In genomic region chr11:8496686-8497085, GRCm38 (mm10) we compare ENCODE assay signal across 8 mouse cellular contexts.
DNase-seq lines count a peak whose midpoint lies in the region; ATAC-seq and TF ChIP-seq lines count a peak whose summit lies in the region.

No protein-coding gene starts in this region.

- H3K4me1 ChIP-seq in forebrain, embryonic 10.5 days: no peaks in the 10 kb centered on the region
- H3K4me1 ChIP-seq in forebrain, embryonic 15.5 days: peaks cover 15% of the 10 kb centered on the region; the same call in 1 of the 2 replicates
- peaks cover 59% of the 10 kb centered on the region for H3K4me1 ChIP-seq in heart, postnatal 0 days (ENCODE audit: control insufficient read depth, insufficient read depth)
- H3K4me1 ChIP-seq in limb, embryonic 14.5 days (ENCODE audit: control insufficient read depth, insufficient read depth, low read length): peaks cover 11% of the 10 kb centered on the region
- H3K4me1 ChIP-seq in thymus, adult 2 months (replicated peaks; ENCODE audit: control insufficient read depth, insufficient read depth, low read length): no peaks in the 10 kb centered on the region; the same call in 1 of the 2 replicates

- 84% methylated on average over 5 of the region's 5 CpGs for WGBS in forebrain, embryonic 10.5 days
- WGBS in forebrain, embryonic 15.5 days: 66% methylated on average over 5 of the region's 5 CpGs
- 18% methylated on average over 5 of the region's 5 CpGs for WGBS in heart, postnatal 0 days
- 27% methylated on average over 5 of the region's 5 CpGs for WGBS in limb, embryonic 14.5 days
- 91% methylated on average over 5 of the region's 5 CpGs for WGBS in thymus, adult 2 months

- no peak for TF ChIP-seq POLR2A in limb, embryonic 14.5 days (IDR thresholded peaks at IDR 0.05; ENCODE audit: borderline replicate concordance, extremely low read depth, insufficient read depth, insufficient read length)
- TF ChIP-seq POLR2A in thymus, adult 2 months (IDR thresholded peaks at IDR 0.05; ENCODE audit: control insufficient read depth, extremely low read depth, insufficient read depth, low read length, poor library complexity): no peak

- H3K4me3 ChIP-seq in forebrain, embryonic 10.5 days: no peak overlapping the region
- no peak overlapping the region for H3K4me3 ChIP-seq in forebrain, embryonic 15.5 days
- no peak overlapping the region for H3K4me3 ChIP-seq in heart, postnatal 0 days (ENCODE audit: low read depth, low read length)
- H3K4me3 ChIP-seq in limb, embryonic 14.5 days (replicated peaks; ENCODE audit: low read length): no peak overlapping the region
- H3K4me3 ChIP-seq in thymus, adult 2 months (ENCODE audit: control insufficient read depth, insufficient read depth, low read length): no peak overlapping the region

- H3K36me3 ChIP-seq in forebrain, embryonic 10.5 days (replicated peaks): peaks cover 22% of the 10 kb centered on the region
- H3K36me3 ChIP-seq in forebrain, embryonic 15.5 days: no peaks in the 10 kb centered on the region
- peaks cover 15% of the 10 kb centered on the region for H3K36me3 ChIP-seq in heart, postnatal 0 days (replicated peaks; ENCODE audit: control insufficient read depth, insufficient read depth, low read length)
- H3K36me3 ChIP-seq in limb, embryonic 14.5 days (ENCODE audit: control insufficient read depth, insufficient read depth, low read length): peaks cover 59% of the 10 kb centered on the region
- 0 out of 2 replicates have a peak, but pooled peaks cover 6% of the 10 kb centered on the region for H3K36me3 ChIP-seq in thymus, adult 2 months (ENCODE audit: control insufficient read depth, insufficient read depth, low read length)

- no peak overlapping the region for H3K4me2 ChIP-seq in forebrain, embryonic 15.5 days (replicated peaks)
- peak overlapping the region; percentile 5; the same call in 1 of the 2 replicates for H3K4me2 ChIP-seq in heart, postnatal 0 days (ENCODE audit: low read depth, low read length)
- no peak overlapping the region for H3K4me2 ChIP-seq in limb, embryonic 14.5 days (replicated peaks; ENCODE audit: low read depth, low read length, severe bottlenecking)

- ATAC-seq in forebrain, embryonic 15.5 days (replicated peaks): no peak
- no peak for ATAC-seq in heart, postnatal 0 days (ENCODE audit: insufficient read depth, low read depth)
- peak; percentile 68; the same call in 1 of the 2 replicates for ATAC-seq in limb, embryonic 14.5 days (ENCODE audit: low FRiP score, low read depth)

- H3K9ac ChIP-seq in forebrain, embryonic 15.5 days (replicated peaks): no peak overlapping the region
- H3K9ac ChIP-seq in heart, postnatal 0 days (replicated peaks; ENCODE audit: low read depth, low read length): no peak overlapping the region
- no peak overlapping the region for H3K9ac ChIP-seq in limb, embryonic 14.5 days (ENCODE audit: low read depth, low read length, severe bottlenecking)

- no peak for TF ChIP-seq EP300 in heart, postnatal 0 days (IDR thresholded peaks at IDR 0.05; ENCODE audit: low read depth)

- DNase-seq in forebrain, embryonic 10.5 days (ENCODE audit: extremely low spot score, low spot score): no peak
- peak; percentile 26 for DNase-seq in right cerebral cortex, postnatal 4 days
- DNase-seq in right cerebral cortex, postnatal 25 days: no peak
- DNase-seq in heart, postnatal 0 days (ENCODE audit: low spot score): peak; percentile 65
- peak; percentile 66 for DNase-seq in limb, embryonic 14.5 days (ENCODE audit: low spot score)
- peak; percentile 77 for DNase-seq in testis, postnatal 14 days (ENCODE audit: low spot score)
- DNase-seq in thymus, adult 2 months: no peak

- H3K27me3 ChIP-seq in forebrain, embryonic 10.5 days (ENCODE audit: poor library complexity, severe bottlenecking): no peaks in the 10 kb centered on the region
- no peaks in the 10 kb centered on the region for H3K27me3 ChIP-seq in forebrain, embryonic 15.5 days
- H3K27me3 ChIP-seq in heart, postnatal 0 days (ENCODE audit: control insufficient read depth, insufficient read depth, low read length): no peaks in the 10 kb centered on the region
- no peaks in the 10 kb centered on the region for H3K27me3 ChIP-seq in limb, embryonic 14.5 days (ENCODE audit: control insufficient read depth, insufficient read depth, low read length)
- H3K27me3 ChIP-seq in thymus, adult 2 months (ENCODE audit: control insufficient read depth, insufficient read depth, low read length): no peaks in the 10 kb centered on the region

- 0 out of 2 replicates have a peak overlapping the region, but pooled peaks have one; percentile 40 for H3K27ac ChIP-seq in forebrain, embryonic 10.5 days
- no peak overlapping the region for H3K27ac ChIP-seq in forebrain, embryonic 15.5 days (replicated peaks)
- H3K27ac ChIP-seq in heart, postnatal 0 days (ENCODE audit: low read depth): peak overlapping the region; percentile 52
- H3K27ac ChIP-seq in limb, embryonic 14.5 days (replicated peaks; ENCODE audit: low read depth, low read length): peak overlapping the region; percentile 15
- no peak overlapping the region for H3K27ac ChIP-seq in thymus, adult 2 months (ENCODE audit: control insufficient read depth, insufficient read depth, low read length)

- no peaks in the 10 kb centered on the region for H3K9me3 ChIP-seq in forebrain, embryonic 10.5 days
- no peaks in the 10 kb centered on the region for H3K9me3 ChIP-seq in forebrain, embryonic 15.5 days
- H3K9me3 ChIP-seq in heart, postnatal 0 days (replicated peaks; ENCODE audit: control insufficient read depth, low read length): no peaks in the 10 kb centered on the region
- no peaks in the 10 kb centered on the region for H3K9me3 ChIP-seq in limb, embryonic 14.5 days (ENCODE audit: control insufficient read depth, low read length)

- TF ChIP-seq CTCF in heart, postnatal 0 days (IDR thresholded peaks at IDR 0.05; ENCODE audit: low read depth): 0 out of 2 replicates have a peak, but pooled peaks have one; percentile 12
- no peak for TF ChIP-seq CTCF in thymus, adult 2 months (IDR thresholded peaks at IDR 0.05; ENCODE audit: borderline replicate concordance, control insufficient read depth, extremely low read depth, insufficient read depth, low read length, poor library complexity)

Comparison
In these comparisons a context has a peak if more than half of its experiments do, and no peak if none do; other contexts are left out.
1. DNase-seq: peak in right cerebral cortex, postnatal 4 days (single experiment), heart, postnatal 0 days (single experiment), limb, embryonic 14.5 days (single experiment) and testis, postnatal 14 days (single experiment); none in forebrain, embryonic 10.5 days (single experiment), right cerebral cortex, postnatal 25 days (single experiment) and thymus, adult 2 months (single experiment).
2. H3K27ac ChIP-seq: peak in forebrain, embryonic 10.5 days (single experiment), heart, postnatal 0 days (single experiment) and limb, embryonic 14.5 days (single experiment); none in forebrain, embryonic 15.5 days (single experiment) and thymus, adult 2 months (single experiment).